Mouse (Mus musculus) testis, adult 2 months (tissue): ENCODE data around the gene Sfi1.
"Not testable (repeated sequence)": the region's sequence is repeated elsewhere in the genome, so short reads cannot be mapped to it uniquely, and the experiment has no call there.

ENCODE experiments used
- CTCF ChIP-seq: fragments of 200-500 bp; IDR thresholded peaks from 2 replicates; pipeline ENCODE4 v1.5.1; 2012; ENCODE audit warnings: low read depth, mild to moderate bottlenecking, inconsistent platforms, low read length, moderate library complexity; ENCODE audit not compliant: control insufficient read depth, insufficient read depth, insufficient replicate concordance
- POLR2A ChIP-seq: fragments of 200-500 bp; IDR thresholded peaks from 2 replicates; pipeline ENCODE4 v1.6.1; 2012; ENCODE audit warnings: low read depth, mild to moderate bottlenecking, inconsistent platforms, low read length, moderate library complexity; ENCODE audit not compliant: control insufficient read depth

DNA sequence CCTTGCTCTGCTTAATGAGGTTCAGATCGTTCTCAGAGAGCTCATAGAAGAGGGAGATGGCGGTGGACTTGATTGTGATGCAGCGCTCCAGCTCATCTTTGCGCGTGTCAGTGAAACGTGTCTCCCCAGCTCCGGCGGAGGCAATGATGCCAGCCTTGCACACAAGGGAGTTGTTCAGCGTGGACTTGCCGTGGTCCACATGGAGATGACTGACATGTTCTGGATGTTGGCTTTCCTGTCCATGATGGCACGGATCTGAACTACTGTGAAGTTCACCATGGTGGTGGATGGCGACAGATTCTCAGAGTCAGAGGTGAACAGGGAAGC lies 42.6 kb downstream of the Sfi1 start:
- TF ChIP-seq POLR2A, CTCF: not testable (repeated sequence)
